Mouse (Mus musculus) heart, adult 2 months (tissue): ENCODE measurements around the gene Gatd1. TPM values are rescaled to one million over a fixed set of nuclear protein-coding genes. Genes with fewer than 3 reads are reported as not detected.
"Not testable (repeated sequence)": the region's sequence is repeated elsewhere in the genome, so short reads cannot be mapped to it uniquely, and the experiment has no call there.

Experiments
- DNase-seq, 2 experiments: peaks; one replicate each; pipeline ENCODE4 v3.0.0; 2021
- H3K27ac ChIP-seq: fragments of 200-600 bp; 2 replicates; pipeline ENCODE4 v1.8.1; 2022
- H3K27me3 ChIP-seq: fragments of 200-500 bp; 2 replicates; pipeline ENCODE4 v1.6.1; 2012; ENCODE audit warnings: mild to moderate bottlenecking, low read length, inconsistent platforms, mixed read lengths; ENCODE audit not compliant: control insufficient read depth, insufficient read depth
- H3K36me3 ChIP-seq: fragments of 200-500 bp; 2 replicates; pipeline ENCODE4 v1.6.1; 2012; ENCODE audit warnings: low read length, inconsistent platforms; ENCODE audit not compliant: control insufficient read depth, insufficient read depth
- H3K4me1 ChIP-seq: fragments of 200-500 bp; 2 replicates; pipeline ENCODE4 v1.6.1; 2011; ENCODE audit warnings: low read length; ENCODE audit not compliant: control insufficient read depth, insufficient read depth
- H3K4me3 ChIP-seq: fragments of 200-600 bp; 2 replicates; pipeline ENCODE4 v1.8.1; 2022
- H3K79me2 ChIP-seq: fragments of 200-500 bp; replicated peaks from 2 replicates; pipeline ENCODE4 v1.6.1; 2012; ENCODE audit warnings: mild to moderate bottlenecking, inconsistent platforms, low read length, moderate library complexity, mixed read lengths; ENCODE audit not compliant: control insufficient read depth, insufficient read depth
- H3K9ac ChIP-seq: fragments of 200-500 bp; 2 replicates; pipeline ENCODE4 v1.6.1; 2012; ENCODE audit warnings: low read depth, mild to moderate bottlenecking, control low read depth, inconsistent platforms, low read length, mixed read lengths
- CTCF ChIP-seq: fragments of 200-600 bp; IDR thresholded peaks from 2 replicates; pipeline ENCODE4 v1.8.1; 2022; ENCODE audit warnings: antibody characterized with exemption, mild to moderate bottlenecking, moderate library complexity
- EP300 ChIP-seq: fragments of 200-500 bp; IDR thresholded peaks from 2 replicates; pipeline ENCODE4 v1.6.1; 2011; ENCODE audit warnings: low read depth, low read length, control low read depth; ENCODE audit not compliant: insufficient read depth
- POLR2A ChIP-seq: fragments of 200-500 bp; IDR thresholded peaks from 2 replicates; pipeline ENCODE4 v1.6.1; 2011; ENCODE audit warnings: mild to moderate bottlenecking, low read depth, low read length, control low read depth; ENCODE audit not compliant: insufficient read depth
- WGBS: fragments of 180-500 bp; shearing (Covaris S2); methylation state at CpG from one replicate; pipeline ENCODE4 v1.1.7; 2018; 5-methylcytosine and 5-hydroxymethylcytosine counted together
- intact Hi-C: fragments of 180-260 bp; cut with DNase I; formaldehyde crosslinking; loops from one replicate; pipeline ENCODE4 v1.15.1; 2025
- polyA plus RNA-seq: library from polyadenylated mRNA; depleted of rRNA; stranded (reverse); fragments of >200 nt; gene quantifications from 2 replicates; pipeline ENCODE4 v1.2.3, GENCODE M21; 2012
- total RNA-seq, 2 experiments: library from RNA; stranded (reverse); gene quantifications; 2 replicates each; pipeline ENCODE4 v1.2.3; 2021

Gatd1 gene
- total and polyA plus RNA-seq, 3 experiments, result 13.4 to 23.4 (median 14.9) TPM

- Histone ChIP-seq H3K9ac (peak overlapping the region; percentile 82), H3K27ac (peak overlapping the region; percentile 96), H3K79me2 (no peaks in the 10 kb centered on the region), H3K4me1 (peaks cover 3% of the 10 kb centered on the region), H3K27me3 (no peaks in the 10 kb centered on the region), H3K4me3 (peak overlapping the region; percentile 68), H3K36me3 (no peaks in the 10 kb centered on the region)
- WGBS, result 5% methylated on average over 16 of the region's 16 CpGs
- TF ChIP-seq EP300, result no peak
- no peak for TF ChIP-seq POLR2A
- DNase-seq, result peak in 1 of 2 experiments; percentile 26
- intact Hi-C loops, result no loop called here
These were observed 605 bp downstream of the Gatd1 start for GRCm38 (mm10) chr7:141413331-141413730.

GRCm38 (mm10) chr7:141411667-141412066 lies 2.3 kb downstream of the Gatd1 start:
- Histone ChIP-seq H3K9ac (no peak overlapping the region), H3K4me3 (no peak overlapping the region), H3K36me3 (no peaks in the 10 kb centered on the region), H3K4me1 (peaks cover 3% of the 10 kb centered on the region), H3K27ac (no peak overlapping the region), H3K79me2 (no peaks in the 10 kb centered on the region), H3K27me3 (no peaks in the 10 kb centered on the region)
- WGBS, result 83% methylated on average over 1 of the region's 1 CpGs
- TF ChIP-seq POLR2A, result no peak
- no peak for TF ChIP-seq CTCF
- no peak for TF ChIP-seq EP300
- intact Hi-C loops, result no loop called here
- no peak for DNase-seq

GRCm38 (mm10) chr7:141410631-141411030 lies 3.3 kb downstream of the Gatd1 start:
- H3K27ac ChIP-seq, result no peak overlapping the region
- peaks cover 3% of the 10 kb centered on the region for H3K4me1 ChIP-seq
- TF ChIP-seq EP300 (no peak), POLR2A (no peak), CTCF (no peak)
- no peak for DNase-seq
- H3K4me3 ChIP-seq, result no peak overlapping the region
- H3K9ac ChIP-seq, result no peak overlapping the region
- no peaks in the 10 kb centered on the region for H3K27me3 ChIP-seq
- H3K36me3 ChIP-seq, result no peaks in the 10 kb centered on the region
- no peaks in the 10 kb centered on the region for H3K79me2 ChIP-seq
- intact Hi-C loops, result no loop called here
- 82% methylated on average over 8 of the region's 8 CpGs for WGBS

GRCm38 (mm10) chr7:141408833-141409232 lies 5.1 kb downstream of the Gatd1 start:
- 5% methylated on average over 11 of the region's 11 CpGs for WGBS
- Histone ChIP-seq H3K4me3 (no peak overlapping the region), H3K27me3 (no peaks in the 10 kb centered on the region), H3K4me1 (peaks cover 3% of the 10 kb centered on the region), H3K9ac (no peak overlapping the region), H3K36me3 (no peaks in the 10 kb centered on the region), H3K27ac (no peak overlapping the region), H3K79me2 (no peaks in the 10 kb centered on the region)
- DNase-seq, result peak; percentile 85 to 87
- TF ChIP-seq EP300, result peak; percentile 74; the same call in 1 of the 2 replicates
- 0 out of 2 replicates have a peak, but pooled peaks have one; percentile 24 for TF ChIP-seq POLR2A
- TF ChIP-seq CTCF, result peak; percentile 99
- intact Hi-C loops, result loop anchor here (1.0 kb wide), 2 partner anchors 28 to 116 kb away; partner anchors contain the start of gene Slc25a22

DNA sequence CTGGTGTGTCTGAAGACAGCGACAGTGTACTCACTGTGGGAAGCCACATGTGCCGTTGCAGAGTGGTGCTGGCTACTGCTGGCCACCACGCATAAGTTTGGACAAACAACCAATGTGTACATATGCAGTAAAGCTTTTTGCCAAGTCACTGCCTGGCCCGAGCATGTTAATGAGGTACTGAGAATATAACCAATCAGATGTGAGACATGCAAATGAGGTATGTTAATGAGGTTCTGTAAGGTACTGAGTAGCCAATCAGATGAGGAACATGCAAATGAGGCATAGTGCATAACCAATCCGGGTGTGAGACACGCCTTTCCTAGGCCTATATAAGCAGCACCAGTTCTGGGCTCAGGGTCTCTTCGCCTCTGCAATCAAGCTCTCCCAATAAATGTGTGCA lies 6.3 kb downstream of the Gatd1 start:
- H3K27me3 ChIP-seq, intact Hi-C loops, DNase-seq, H3K27ac ChIP-seq, H3K4me1 ChIP-seq, H3K79me2 ChIP-seq, H3K36me3 ChIP-seq, H3K4me3 ChIP-seq, H3K9ac ChIP-seq: not testable (repeated sequence)
- WGBS, result 96% methylated on average over 7 of the region's 7 CpGs

DNA sequence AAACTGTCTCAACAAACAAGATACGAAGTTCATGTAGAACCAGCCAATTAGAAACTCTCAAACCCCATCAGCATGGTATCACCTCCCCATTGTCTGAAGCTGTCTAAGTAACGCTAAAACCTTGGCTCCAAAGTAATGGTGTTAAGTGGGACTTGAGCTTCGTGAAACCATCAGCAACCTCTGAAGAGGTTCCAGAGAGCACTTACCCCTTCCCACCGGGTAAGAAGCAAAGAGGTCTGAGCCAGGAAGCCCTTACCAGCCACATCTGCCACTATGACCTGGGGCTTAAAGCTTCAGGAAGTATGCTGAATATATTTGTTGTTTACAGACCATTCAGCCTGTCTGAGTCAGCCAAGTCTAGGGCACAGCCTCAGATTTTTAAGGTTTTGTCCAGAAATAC lies 8.5 kb downstream of the Gatd1 start:
- no peak for DNase-seq
- Histone ChIP-seq H3K4me1 (peaks cover 3% of the 10 kb centered on the region), H3K27me3 (no peaks in the 10 kb centered on the region), H3K4me3 (no peak overlapping the region), H3K36me3 (no peaks in the 10 kb centered on the region), H3K27ac (no peak overlapping the region), H3K9ac (no peak overlapping the region), H3K79me2 (no peaks in the 10 kb centered on the region)
- intact Hi-C loops, result no loop called here
- 69% methylated on average over 4 of the region's 4 CpGs for WGBS
- TF ChIP-seq POLR2A, result no peak
- TF ChIP-seq CTCF, result no peak
- no peak for TF ChIP-seq EP300
